Mouse (Mus musculus): ENCODE data around the gene Oard1.
A peak's percentile ranks its signal among the peaks of the same experiment; 100 is the strongest.

Gene Oard1

GRCm38 (mm10) chr17:48434479-48434878 lies 24.7 kb downstream of the Oard1 start:
- DNase-seq (ENCODE audit: low read depth, low spot score): peak; percentile 73

GRCm38 (mm10) chr17:48436487-48436886 lies 26.7 kb downstream of the Oard1 start:
- DNase-seq (ENCODE audit: low read depth, low spot score): peak; percentile 69

- DNase-seq (ENCODE audit: low read depth, low spot score): no peak
Observed at GRCm38 (mm10) chr17:48437421-48437911, 27.7 kb downstream of the Oard1 start.

GRCm38 (mm10) chr17:48442745-48443457 lies 33.1 kb downstream of the Oard1 start:
- DNase-seq (ENCODE audit: low read depth, low spot score): no peak

- peak; percentile 41 for DNase-seq (ENCODE audit: low read depth, low spot score)
Observed at GRCm38 (mm10) chr17:48443542-48444145, 33.8 kb downstream of the Oard1 start.

- no peak for DNase-seq (ENCODE audit: low read depth, low spot score)
Observed at GRCm38 (mm10) chr17:48447675-48448074, 37.9 kb downstream of the Oard1 start.

- no peak for DNase-seq (ENCODE audit: low read depth, low spot score)
Observed at GRCm38 (mm10) chr17:48450666-48451352, 41.0 kb downstream of the Oard1 start.

GRCm38 (mm10) chr17:48451353-48451675 lies 41.5 kb downstream of the Oard1 start, which contains the start of gene Tspo2:
Gene Tspo2, minus strand, starts transcription at chr17:48451522.
- DNase-seq (ENCODE audit: low read depth, low spot score): no peak

GRCm38 (mm10) chr17:48451753-48452444 lies 42.1 kb downstream of the Oard1 start:
- no peak for DNase-seq (ENCODE audit: low read depth, low spot score)

- DNase-seq (ENCODE audit: low read depth, low spot score): no peak
Observed at GRCm38 (mm10) chr17:48453489-48453888, 43.7 kb downstream of the Oard1 start.

- peak; percentile 47 for DNase-seq (ENCODE audit: low read depth, low spot score)
Observed at GRCm38 (mm10) chr17:48454190-48454589, 44.4 kb downstream of the Oard1 start.

- peak; percentile 87 for DNase-seq (ENCODE audit: low read depth, low spot score)
Observed at GRCm38 (mm10) chr17:48454688-48455087, 44.9 kb downstream of the Oard1 start, which contains the start of gene Unc5cl. Gene Unc5cl, plus strand, starts transcription at chr17:48454901.

- DNase-seq (ENCODE audit: low read depth, low spot score): no peak
Observed at GRCm38 (mm10) chr17:48455955-48456354, 46.1 kb downstream of the Oard1 start.

- DNase-seq (ENCODE audit: low read depth, low spot score): no peak
Observed at GRCm38 (mm10) chr17:48457971-48458653, 48.3 kb downstream of the Oard1 start.

- DNase-seq (ENCODE audit: low read depth, low spot score): no peak
Observed at GRCm38 (mm10) chr17:48462096-48462495, 52.3 kb downstream of the Oard1 start.

- no peak for DNase-seq (ENCODE audit: low read depth, low spot score)
Observed at GRCm38 (mm10) chr17:48463391-48463790, 53.6 kb downstream of the Oard1 start.
